In genomic region chr1:132416244-132416942, GRCm38 (mm10) we compare ENCODE assay signal across 8 mouse cellular contexts. TPM values are rescaled to one million over a fixed set of nuclear protein-coding genes. Genes with fewer than 3 reads are reported as not detected.
A peak's percentile ranks its signal among the peaks of the same experiment; 100 is the strongest.
DNase-seq lines count a peak whose midpoint lies in the region; ATAC-seq and TF ChIP-seq lines count a peak whose summit lies in the region.

No protein-coding gene starts in this region.

- peak overlapping the region; percentile 40 to 78 for H3K4me3 ChIP-seq in MEL (ENCODE audit: control insufficient read depth in 1 of 2, insufficient read depth in 1 of 2, low read depth in 2 of 2, low read length in 2 of 2)
- peak overlapping the region; percentile 81 for H3K4me3 ChIP-seq in liver, embryonic 15.5 days (replicated peaks)
- no peak overlapping the region for H3K4me3 ChIP-seq in cerebellum, adult 2 months (replicated peaks; ENCODE audit: insufficient read depth, low read depth, low read length)

- 33% methylated on average over 8 of the region's 8 CpGs for WGBS in liver, embryonic 15.5 days (ENCODE audit: insufficient replicate concordance)
- WGBS in cerebellum, adult 2 months: 53% methylated on average over 8 of the region's 8 CpGs

- H3K27ac ChIP-seq in MEL (ENCODE audit: control insufficient read depth, low read depth, low read length): peak overlapping the region; percentile 81
- peak overlapping the region; percentile 92 for H3K27ac ChIP-seq in liver, embryonic 15.5 days (replicated peaks)
- H3K27ac ChIP-seq in cerebellum, adult 2 months (ENCODE audit: insufficient read depth, low read length): no peak overlapping the region

- H3K9ac ChIP-seq in MEL (ENCODE audit: control insufficient read depth, low read depth, low read length, poor library complexity, severe bottlenecking): peak overlapping the region; percentile 78
- peak overlapping the region; percentile 22 for H3K9ac ChIP-seq in liver, embryonic 15.5 days

- peaks cover 20 to 28% of the 10 kb centered on the region in 2 experiments for H3K4me1 ChIP-seq in MEL (ENCODE audit: control insufficient read depth in 1 of 2, insufficient read depth in 2 of 2, low read length in 2 of 2)
- H3K4me1 ChIP-seq in liver, embryonic 15.5 days (replicated peaks): peaks cover 40% of the 10 kb centered on the region
- H3K4me1 ChIP-seq in cerebellum, adult 2 months (ENCODE audit: control insufficient read depth, insufficient read depth, low read length): no peaks in the 10 kb centered on the region; the same call in 1 of the 2 replicates

- no peak for ATAC-seq in liver, embryonic 15.5 days (ENCODE audit: insufficient read depth)

- no peak for TF ChIP-seq CTCF in MEL (IDR thresholded peaks at IDR 0.05 in 2 of 3, conservative IDR thresholded peaks at IDR 0.05 in 1 of 3; ENCODE audit: control insufficient read depth in 1 of 3, insufficient read depth in 1 of 3, low read depth in 2 of 3, low read length in 3 of 3, poor library complexity in 1 of 3, severe bottlenecking in 1 of 3)
- no peak for TF ChIP-seq CTCF in cerebellum, adult 2 months (IDR thresholded peaks at IDR 0.05; ENCODE audit: borderline replicate concordance, insufficient read depth, low read depth, low read length)

- no peaks in the 10 kb centered on the region for H3K9me3 ChIP-seq in MEL (replicated peaks; ENCODE audit: insufficient read depth, low read length)
- H3K9me3 ChIP-seq in liver, embryonic 15.5 days (replicated peaks): no peaks in the 10 kb centered on the region

- H3K36me3 ChIP-seq in MEL (ENCODE audit: control insufficient read depth in 1 of 2, insufficient read depth in 2 of 2, low read length in 2 of 2): peaks cover 0 to 34% of the 10 kb centered on the region in 2 experiments; a peak in 2 of 4 replicates
- H3K36me3 ChIP-seq in liver, embryonic 15.5 days (replicated peaks): 0 out of 2 replicates have a peak, but pooled peaks cover 4% of the 10 kb centered on the region

- H3K79me2 ChIP-seq in MEL (ENCODE audit: control insufficient read depth, insufficient read depth, low read length, poor library complexity): peaks cover 3% of the 10 kb centered on the region; the same call in 1 of the 2 replicates

- peak; percentile 44 to 72 for TF ChIP-seq EP300 in MEL (IDR thresholded peaks at IDR 0.05; ENCODE audit: low read depth in 1 of 2, low read length in 2 of 2)

- TF ChIP-seq RAD21 in MEL (IDR thresholded peaks at IDR 0.05; ENCODE audit: low read depth, low read length): no peak

- peak overlapping the region; percentile 74 for H3K4me2 ChIP-seq in liver, embryonic 15.5 days

- no peak for TF ChIP-seq POLR2A in MEL (IDR thresholded peaks at IDR 0.05; ENCODE audit: control insufficient read depth in 1 of 2, insufficient read depth in 1 of 2, low read depth in 1 of 2, low read length in 2 of 2, poor library complexity in 1 of 2)
- TF ChIP-seq POLR2A in cerebellum, adult 2 months (IDR thresholded peaks at IDR 0.05; ENCODE audit: borderline replicate concordance, insufficient read depth, low read length): no peak

- peak; percentile 29 for DNase-seq in kidney, adult 11 months
- DNase-seq in kidney, adult 8-10 months: no peak
- DNase-seq in MEL (ENCODE audit: low read depth, low spot score): peak; percentile 93
- peak; percentile 21 for DNase-seq in c-Kit-positive CD71-positive TER-119-negative erythroid progenitor cells, embryonic 14.5 days (ENCODE audit: low read depth)
- no peak for DNase-seq in right cerebral cortex, adult 18-20 months
- no peak for DNase-seq in cerebellum, adult 2 months
- no peak for DNase-seq in layer of hippocampus, postnatal 10 days (ENCODE audit: low spot score in 2 of 2)

- no peaks in the 10 kb centered on the region for H3K27me3 ChIP-seq in MEL (ENCODE audit: control insufficient read depth in 1 of 2, insufficient read depth in 2 of 2, low read length in 2 of 2)
- no peaks in the 10 kb centered on the region for H3K27me3 ChIP-seq in liver, embryonic 15.5 days
- H3K27me3 ChIP-seq in cerebellum, adult 2 months (ENCODE audit: control insufficient read depth, insufficient read depth, low read length): no peaks in the 10 kb centered on the region

TF ChIP-seq in MEL, 35 proteins besides CTCF, POLR2A, EP300 and RAD21:
- TF ChIP-seq GATA1 (IDR thresholded peaks at IDR 0.05; ENCODE audit: low read depth, low read length) (peak; percentile 67), SMC3 (IDR thresholded peaks at IDR 0.05; ENCODE audit: low read depth, low read length) (no peak), MAX (IDR thresholded peaks at IDR 0.05; ENCODE audit: low read length) (peak; percentile 9; the same call in 1 of the 2 replicates), TAL1 (IDR thresholded peaks at IDR 0.05; ENCODE audit: low read length) (peak; percentile 49), KAT2A (conservative IDR thresholded peaks at IDR 0.05; ENCODE audit: low read depth, low read length) (no peak), MAFK (IDR thresholded peaks at IDR 0.05; ENCODE audit: borderline replicate concordance, low read depth, low read length) (0 out of 2 replicates have a peak, but pooled peaks have one; percentile 7), ETS1 (IDR thresholded peaks at IDR 0.05; ENCODE audit: low read depth, low read length) (peak; percentile 22; the same call in 1 of the 2 replicates), MAZ (IDR thresholded peaks at IDR 0.05; ENCODE audit: low read depth, low read length) (0 out of 2 replicates have a peak, but pooled peaks have one; percentile 22), ZNF384 (IDR thresholded peaks at IDR 0.05; ENCODE audit: low read depth, low read length) (peak; percentile 68), MXI1 (IDR thresholded peaks at IDR 0.05; ENCODE audit: low read depth, low read length) (no peak; the same call in 1 of the 2 replicates), MYC (IDR thresholded peaks at IDR 0.05; ENCODE audit: low read depth, low read length) (0 out of 2 replicates have a peak, but pooled peaks have one; percentile 32)

RNA-seq across cellular contexts. Expression of gene Dstyk, which starts 1.0 kb away (rescaled TPM):
- 2.4 and 2.8 TPM in 2 replicates for total RNA-seq in MEL (2012; rRNA removed)
- 1 to 10 TPM in 1 of 2 experiments, not detected in 1; 4.5 TPM for polyA plus RNA-seq in MEL (2012; ENCODE audit: insufficient read depth in 1 of 2, insufficient read length in 2 of 2, low read depth in 1 of 2, low replicate concordance in 2 of 2, missing spikeins in 1 of 2)
- polyA plus RNA-seq in liver, embryonic 15.5 days (2015; fragmentation: Nextera tagmentation; extraction: Ambion mirVana): 4.5 and 5.3 TPM in 2 replicates
- polyA plus RNA-seq in cerebellum, adult 2 months (2012; rRNA removed): 32.6 and 36.5 TPM in 2 replicates
- 10 to 100 TPM; 31.0 to 34.9 TPM for total RNA-seq in layer of hippocampus, postnatal 10 days (2021)

RNA-seq across cellular contexts. Expression of gene Tmcc2, which starts 25.3 kb away (rescaled TPM):
- total RNA-seq in MEL (2012; rRNA removed): 4.6 and 7.2 TPM in 2 replicates
- 1 to 10 TPM in 1 of 2 experiments, not detected in 1; 4.1 TPM for polyA plus RNA-seq in MEL (2012; ENCODE audit: insufficient read depth in 1 of 2, insufficient read length in 2 of 2, low read depth in 1 of 2, low replicate concordance in 2 of 2, missing spikeins in 1 of 2)
- polyA plus RNA-seq in liver, embryonic 15.5 days (2015; fragmentation: Nextera tagmentation; extraction: Ambion mirVana): 598 and 710 TPM in 2 replicates
- 150 and 157 TPM in 2 replicates for polyA plus RNA-seq in cerebellum, adult 2 months (2012; rRNA removed)
- total RNA-seq in layer of hippocampus, postnatal 10 days (2021): 100 to 1,000 TPM; 171 to 181 TPM

Comparison
In these comparisons a context has a peak if more than half of its experiments do, and no peak if none do; other contexts are left out.
1. DNase-seq: peak in kidney, adult 11 months (single experiment), MEL (single experiment) and c-Kit-positive CD71-positive TER-119-negative erythroid progenitor cells, embryonic 14.5 days (single experiment); none in kidney, adult 8-10 months (0 of 2), right cerebral cortex, adult 18-20 months (single experiment), cerebellum, adult 2 months (0 of 2) and layer of hippocampus, postnatal 10 days (0 of 2).
2. RNA of gene Tmcc2, which starts 25.3 kb away (polyA plus RNA-seq): 598 to 710 TPM in liver, embryonic 15.5 days and 150 to 157 TPM in cerebellum, adult 2 months; 4.1 TPM in MEL; every median in the first group is over 10 times any median in the second.